Mouse (Mus musculus): ENCODE measurements around the gene Pard3.

DNA sequence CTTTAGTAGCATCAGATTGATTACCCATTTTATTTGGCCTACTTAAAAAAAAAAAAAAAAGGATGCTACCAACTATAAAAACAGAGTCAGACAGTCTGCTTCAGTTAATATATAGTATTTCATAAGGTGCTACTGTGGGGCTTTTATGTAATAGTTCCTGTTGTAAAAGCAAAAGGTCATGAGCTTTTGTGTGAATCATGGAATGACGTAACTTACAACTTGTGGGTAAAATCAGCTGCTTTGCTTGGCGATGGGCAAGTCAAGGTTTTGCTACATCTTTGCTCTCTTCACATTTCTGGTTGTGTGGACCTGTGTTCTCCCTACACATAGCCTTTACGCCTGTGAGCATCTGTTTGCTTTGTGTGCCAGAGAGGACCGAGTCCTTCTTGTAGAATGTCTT is 179.7 kb downstream of the Pard3 start:
- no peak for TF ChIP-seq POLR2A (IDR thresholded peaks at IDR 0.05; ENCODE audit: borderline replicate concordance, extremely low read depth, insufficient read depth, insufficient read length, poor library complexity, severe bottlenecking)
- TF ChIP-seq CTCF (IDR thresholded peaks at IDR 0.05; ENCODE audit: borderline replicate concordance, extremely low read depth, insufficient read depth, insufficient read length): no peak
